Mouse (Mus musculus): ENCODE measurements around the gene Dpysl5. TPM values are rescaled to one million over a fixed set of nuclear protein-coding genes. Genes with fewer than 3 reads are reported as not detected.
"Not testable (repeated sequence)": the region's sequence is repeated elsewhere in the genome, so short reads cannot be mapped to it uniquely, and the experiment has no call there.

The Dpysl5 gene
- polyA plus RNA-seq, 1 experiment from 2014 or later = 17.0 TPM

DNA sequence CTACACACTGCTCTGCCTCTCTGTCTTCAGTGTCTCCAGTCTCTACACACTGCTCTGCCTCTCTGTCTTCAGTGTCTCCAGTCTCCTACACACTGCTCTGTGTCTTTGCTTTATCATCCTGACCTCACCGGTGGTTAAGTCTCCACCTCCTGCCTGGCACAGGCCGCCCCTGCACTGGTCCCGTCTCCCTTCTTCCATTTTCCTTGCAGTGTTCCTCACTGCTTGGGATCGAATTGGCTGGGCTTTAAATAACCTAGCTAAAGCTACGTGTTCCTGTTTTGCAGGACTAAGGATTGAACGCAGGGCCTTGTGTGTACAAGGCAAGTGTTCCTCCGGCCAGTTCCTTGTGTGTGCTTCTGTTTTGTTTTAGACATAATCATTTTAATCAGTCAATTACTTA lies 41.3 kb upstream of the Dpysl5 start:
- Histone ChIP-seq H3K9ac (ENCODE audit: low read depth, low read length) (no peak overlapping the region), H3K4me3 (ENCODE audit: low read depth, low read length) (no peak overlapping the region), H3K4me2 (ENCODE audit: low read depth, low read length) (no peak overlapping the region), H3K27me3 (replicated peaks; ENCODE audit: control insufficient read depth, insufficient read depth, low read length) (no peaks in the 10 kb centered on the region), H3K27ac (replicated peaks; ENCODE audit: low read depth, low read length) (no peak overlapping the region), H3K36me3 (ENCODE audit: control insufficient read depth, insufficient read depth, low read length) (peaks cover 51% of the 10 kb centered on the region), H3K9me3 (ENCODE audit: control insufficient read depth, low read length) (no peaks in the 10 kb centered on the region), H3K4me1 (ENCODE audit: control insufficient read depth, insufficient read depth, low read length) (peaks cover 19% of the 10 kb centered on the region)
- DNase-seq (ENCODE audit: low spot score) (no peak), ATAC-seq (ENCODE audit: low read depth) (no peak)
- 97% methylated on average over 7 of the region's 7 CpGs for whole genome bisulfite sequencing

DNA sequence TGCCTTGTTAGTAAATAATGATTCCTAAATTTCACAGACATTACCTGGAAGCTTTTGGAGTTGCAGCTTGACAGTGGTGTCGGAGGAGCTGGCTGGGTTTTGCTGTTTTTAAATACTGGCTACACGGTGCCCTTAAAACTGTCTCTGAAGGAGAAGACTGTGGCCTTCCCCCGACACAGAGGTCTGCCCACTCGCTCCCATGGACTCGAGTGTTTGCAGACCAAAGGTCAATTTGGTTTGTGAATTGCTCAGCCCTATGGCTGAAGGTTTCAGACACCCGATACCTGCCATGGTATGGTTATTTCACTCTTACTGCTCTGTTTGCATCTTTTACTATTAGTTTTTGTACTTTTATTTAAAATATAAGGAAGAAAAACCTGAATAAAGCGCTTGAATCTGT lies 37.4 kb upstream of the Dpysl5 start:
- DNase-seq (ENCODE audit: low spot score) (no peak), ATAC-seq (ENCODE audit: low read depth) (no peak)
- Histone ChIP-seq H3K27ac (replicated peaks; ENCODE audit: low read depth, low read length) (no peak overlapping the region), H3K4me2 (ENCODE audit: low read depth, low read length) (no peak overlapping the region), H3K4me1 (ENCODE audit: control insufficient read depth, insufficient read depth, low read length) (no peaks in the 10 kb centered on the region), H3K27me3 (replicated peaks; ENCODE audit: control insufficient read depth, insufficient read depth, low read length) (no peaks in the 10 kb centered on the region), H3K9me3 (ENCODE audit: control insufficient read depth, low read length) (no peaks in the 10 kb centered on the region), H3K36me3 (ENCODE audit: control insufficient read depth, insufficient read depth, low read length) (peaks cover 66% of the 10 kb centered on the region), H3K4me3 (ENCODE audit: low read depth, low read length) (no peak overlapping the region), H3K9ac (ENCODE audit: low read depth, low read length) (no peak overlapping the region)
- 76% methylated on average over 7 of the region's 7 CpGs for WGBS

GRCm38 (mm10) chr5:30676800-30677199 lies 34.6 kb upstream of the Dpysl5 start:
- H3K9ac ChIP-seq (ENCODE audit: low read depth, low read length) = no peak overlapping the region
- ATAC-seq (ENCODE audit: low read depth) (no peak), DNase-seq (ENCODE audit: low spot score) (no peak)
- no peaks in the 10 kb centered on the region for H3K4me1 ChIP-seq (ENCODE audit: control insufficient read depth, insufficient read depth, low read length)
- H3K27ac ChIP-seq (replicated peaks; ENCODE audit: low read depth, low read length) = no peak overlapping the region
- H3K4me3 ChIP-seq (ENCODE audit: low read depth, low read length) = no peak overlapping the region
- H3K36me3 ChIP-seq (ENCODE audit: control insufficient read depth, insufficient read depth, low read length) = peaks cover 46% of the 10 kb centered on the region
- 74% methylated on average over 7 of the region's 7 CpGs for WGBS
- no peak overlapping the region for H3K4me2 ChIP-seq (ENCODE audit: low read depth, low read length)
- no peaks in the 10 kb centered on the region for H3K9me3 ChIP-seq (ENCODE audit: control insufficient read depth, low read length)
- H3K27me3 ChIP-seq (replicated peaks; ENCODE audit: control insufficient read depth, insufficient read depth, low read length) = no peaks in the 10 kb centered on the region

DNA sequence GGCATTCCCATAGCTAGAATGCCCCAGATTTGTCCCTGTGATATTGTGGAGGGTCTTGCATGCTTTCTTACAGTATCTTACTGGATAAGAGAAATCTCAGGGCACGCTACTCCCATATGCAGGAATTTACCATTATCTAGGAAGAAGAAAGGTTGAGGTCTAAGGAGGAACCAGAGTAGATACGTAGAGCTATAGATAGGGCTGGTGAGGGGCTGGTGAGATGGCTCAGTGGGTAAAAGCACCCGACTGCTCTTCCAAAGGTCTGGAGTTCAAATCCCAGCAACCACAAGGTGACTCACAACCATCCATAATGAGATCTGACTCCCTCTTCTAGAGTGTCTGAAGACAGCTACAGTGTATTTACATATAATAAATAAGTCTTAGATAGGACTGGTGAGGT lies 33.3 kb upstream of the Dpysl5 start:
- not testable (repeated sequence) for H3K27me3 ChIP-seq (replicated peaks; ENCODE audit: control insufficient read depth, insufficient read depth, low read length); H3K4me2 ChIP-seq (ENCODE audit: low read depth, low read length); H3K27ac ChIP-seq (replicated peaks; ENCODE audit: low read depth, low read length); H3K9me3 ChIP-seq (ENCODE audit: control insufficient read depth, low read length); H3K9ac ChIP-seq (ENCODE audit: low read depth, low read length); H3K4me1 ChIP-seq (ENCODE audit: control insufficient read depth, insufficient read depth, low read length); H3K4me3 ChIP-seq (ENCODE audit: low read depth, low read length); DNase-seq (ENCODE audit: low spot score); ATAC-seq (ENCODE audit: low read depth)
- H3K36me3 ChIP-seq (ENCODE audit: control insufficient read depth, insufficient read depth, low read length) = peaks cover 33% of the 10 kb centered on the region
- WGBS = 93% methylated on average over 3 of the region's 3 CpGs

DNA sequence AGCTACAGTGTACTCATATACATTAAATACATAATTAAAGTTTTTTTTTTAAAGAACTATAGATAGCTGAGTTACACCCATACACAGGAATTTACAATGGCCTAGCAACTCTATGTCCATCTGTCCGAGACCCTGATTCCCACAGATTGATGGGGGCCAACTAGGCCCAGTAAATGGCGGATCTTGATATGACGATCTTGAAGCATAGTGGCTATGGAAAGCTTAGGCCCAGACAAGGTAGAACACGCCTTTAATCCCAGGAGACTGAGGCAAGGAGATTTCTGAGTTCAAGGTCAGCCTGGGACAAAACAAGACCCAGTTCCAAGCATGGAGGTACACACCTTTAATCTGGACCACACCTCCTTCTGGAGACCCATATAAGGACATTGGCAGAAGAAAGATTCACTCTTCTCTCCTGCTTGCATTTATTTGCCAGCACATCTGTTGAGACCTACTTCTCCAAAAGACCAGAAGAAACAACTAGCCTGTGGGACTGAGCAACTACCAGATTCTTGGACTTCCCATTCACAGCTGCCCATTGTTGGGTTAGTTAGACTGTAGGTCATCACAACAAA lies 32.6 kb upstream of the Dpysl5 start:
- ATAC-seq (ENCODE audit: low read depth) = no peak
- no peak overlapping the region for H3K4me3 ChIP-seq (ENCODE audit: low read depth, low read length)
- no peak overlapping the region for H3K4me2 ChIP-seq (ENCODE audit: low read depth, low read length)
- no peak for DNase-seq (ENCODE audit: low spot score)
- peaks cover 26% of the 10 kb centered on the region for H3K36me3 ChIP-seq (ENCODE audit: control insufficient read depth, insufficient read depth, low read length)
- no peak overlapping the region for H3K9ac ChIP-seq (ENCODE audit: low read depth, low read length)
- H3K9me3 ChIP-seq (ENCODE audit: control insufficient read depth, low read length) = no peaks in the 10 kb centered on the region
- H3K4me1 ChIP-seq (ENCODE audit: control insufficient read depth, insufficient read depth, low read length) = no peaks in the 10 kb centered on the region
- H3K27ac ChIP-seq (replicated peaks; ENCODE audit: low read depth, low read length) = no peak overlapping the region
- WGBS = 97% methylated on average over 4 of the region's 4 CpGs
- no peaks in the 10 kb centered on the region for H3K27me3 ChIP-seq (replicated peaks; ENCODE audit: control insufficient read depth, insufficient read depth, low read length)

- Histone ChIP-seq H3K4me1 (ENCODE audit: control insufficient read depth, insufficient read depth, low read length) (no peaks in the 10 kb centered on the region), H3K4me3 (ENCODE audit: low read depth, low read length) (no peak overlapping the region), H3K9ac (ENCODE audit: low read depth, low read length) (no peak overlapping the region), H3K36me3 (ENCODE audit: control insufficient read depth, insufficient read depth, low read length) (peaks cover 19% of the 10 kb centered on the region), H3K4me2 (ENCODE audit: low read depth, low read length) (no peak overlapping the region), H3K9me3 (ENCODE audit: control insufficient read depth, low read length) (no peaks in the 10 kb centered on the region), H3K27me3 (replicated peaks; ENCODE audit: control insufficient read depth, insufficient read depth, low read length) (no peaks in the 10 kb centered on the region), H3K27ac (replicated peaks; ENCODE audit: low read depth, low read length) (no peak overlapping the region)
- DNase-seq (ENCODE audit: low spot score) = no peak
- 79% methylated on average over 5 of the region's 5 CpGs for WGBS
- no peak for ATAC-seq (ENCODE audit: low read depth)
Observed at GRCm38 (mm10) chr5:30679593-30679992, 31.8 kb upstream of the Dpysl5 start.

- DNase-seq (ENCODE audit: low spot score) (no peak), ATAC-seq (ENCODE audit: low read depth) (no peak)
- Histone ChIP-seq H3K4me2 (ENCODE audit: low read depth, low read length) (no peak overlapping the region), H3K4me1 (ENCODE audit: control insufficient read depth, insufficient read depth, low read length) (no peaks in the 10 kb centered on the region), H3K9ac (ENCODE audit: low read depth, low read length) (no peak overlapping the region), H3K36me3 (ENCODE audit: control insufficient read depth, insufficient read depth, low read length) (no peaks in the 10 kb centered on the region), H3K27ac (replicated peaks; ENCODE audit: low read depth, low read length) (no peak overlapping the region), H3K9me3 (ENCODE audit: control insufficient read depth, low read length) (no peaks in the 10 kb centered on the region), H3K27me3 (replicated peaks; ENCODE audit: control insufficient read depth, insufficient read depth, low read length) (no peaks in the 10 kb centered on the region), H3K4me3 (ENCODE audit: low read depth, low read length) (no peak overlapping the region)
- WGBS = 81% methylated on average over 5 of the region's 5 CpGs
Observed at GRCm38 (mm10) chr5:30681970-30682369, 29.4 kb upstream of the Dpysl5 start.

GRCm38 (mm10) chr5:30682967-30683600 lies 28.3 kb upstream of the Dpysl5 start:
- no peak for DNase-seq (ENCODE audit: low spot score)

DNA sequence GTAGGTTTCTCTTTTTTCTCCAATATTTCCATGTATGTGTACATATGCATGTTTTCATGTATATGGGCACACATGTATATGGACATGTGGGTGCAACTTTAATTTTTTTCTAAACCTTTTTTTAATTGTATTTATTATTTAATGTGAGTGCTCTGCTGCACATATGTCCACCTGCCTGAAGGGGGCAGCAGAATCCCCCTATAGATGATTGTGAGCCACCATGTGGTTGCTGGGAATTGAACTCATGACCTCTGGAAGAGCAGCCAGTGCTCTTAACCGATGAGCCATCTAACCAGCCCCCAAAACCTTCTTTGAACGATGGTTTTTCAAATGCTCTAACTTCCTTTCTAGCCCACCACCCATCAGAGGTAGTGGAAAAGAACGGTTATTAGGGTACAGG lies 27.4 kb upstream of the Dpysl5 start:
- no peak overlapping the region for H3K4me2 ChIP-seq (ENCODE audit: low read depth, low read length)
- no peaks in the 10 kb centered on the region for H3K4me1 ChIP-seq (ENCODE audit: control insufficient read depth, insufficient read depth, low read length)
- H3K9me3 ChIP-seq (ENCODE audit: control insufficient read depth, low read length) = no peaks in the 10 kb centered on the region
- H3K27me3 ChIP-seq (replicated peaks; ENCODE audit: control insufficient read depth, insufficient read depth, low read length) = no peaks in the 10 kb centered on the region
- no peak overlapping the region for H3K4me3 ChIP-seq (ENCODE audit: low read depth, low read length)
- H3K27ac ChIP-seq (replicated peaks; ENCODE audit: low read depth, low read length) = no peak overlapping the region
- no peak overlapping the region for H3K9ac ChIP-seq (ENCODE audit: low read depth, low read length)
- H3K36me3 ChIP-seq (ENCODE audit: control insufficient read depth, insufficient read depth, low read length) = no peaks in the 10 kb centered on the region
- ATAC-seq (ENCODE audit: low read depth) (no peak), DNase-seq (ENCODE audit: low spot score) (no peak)
- 74% methylated on average over 3 of the region's 3 CpGs for WGBS

More at GRCm38 (mm10) chr5:30682967-30683600, 28.3 kb upstream of the Dpysl5 start:
- H3K27ac ChIP-seq (replicated peaks; ENCODE audit: low read depth, low read length) = no peak overlapping the region
- H3K36me3 ChIP-seq (ENCODE audit: control insufficient read depth, insufficient read depth, low read length) = no peaks in the 10 kb centered on the region
- H3K9me3 ChIP-seq (ENCODE audit: control insufficient read depth, low read length) = no peaks in the 10 kb centered on the region
- H3K4me1 ChIP-seq (ENCODE audit: control insufficient read depth, insufficient read depth, low read length) = no peaks in the 10 kb centered on the region
- H3K4me3 ChIP-seq (ENCODE audit: low read depth, low read length) = no peak overlapping the region
- ATAC-seq (ENCODE audit: low read depth) = no peak
- H3K4me2 ChIP-seq (ENCODE audit: low read depth, low read length) = no peak overlapping the region
- H3K27me3 ChIP-seq (replicated peaks; ENCODE audit: control insufficient read depth, insufficient read depth, low read length) = no peaks in the 10 kb centered on the region
- no peak overlapping the region for H3K9ac ChIP-seq (ENCODE audit: low read depth, low read length)
